Mouse (Mus musculus) forebrain, embryonic 14.5 days (tissue): Measurements from ENCODE around the gene Catsperd. TPM values are rescaled to one million over a fixed set of nuclear protein-coding genes. Genes with fewer than 3 reads are reported as not detected.
A peak's percentile ranks its signal among the peaks of the same experiment; 100 is the strongest.
"Not testable (repeated sequence)": the region's sequence is repeated elsewhere in the genome, so short reads cannot be mapped to it uniquely, and the experiment has no call there.

Source experiments
- ATAC-seq: fragments of 200-750 bp; cut with Nextera tagmentation; 2 replicates; pipeline ENCODE4 v1.8.0; 2017; ENCODE audit warnings: mild to moderate bottlenecking, moderate library complexity
- DNase-seq: peaks from one replicate; pipeline ENCODE4 v3.0.0-alpha.2; 2015; ENCODE audit warnings: low spot score
- H3K27ac ChIP-seq: fragments of 300-500 bp; sonication (generic); 2 replicates; pipeline ENCODE4 v1.5.1; 2014; ENCODE audit warnings: low read depth, mild to moderate bottlenecking, control low read depth, low read length, moderate library complexity
- H3K27me3 ChIP-seq: fragments of 300-500 bp; sonication (generic); replicated peaks from 2 replicates; pipeline ENCODE4 v1.6.1; 2014; ENCODE audit warnings: low read length, control low read depth, mixed read lengths; ENCODE audit not compliant: control insufficient read depth, insufficient read depth
- H3K36me3 ChIP-seq: fragments of 300-500 bp; sonication (generic); 2 replicates; pipeline ENCODE4 v1.6.1; 2014; ENCODE audit warnings: low read length, control low read depth; ENCODE audit not compliant: control insufficient read depth, insufficient read depth
- H3K4me1 ChIP-seq: fragments of 300-500 bp; sonication (generic); 2 replicates; pipeline ENCODE4 v1.6.1; 2014; ENCODE audit warnings: antibody characterized with exemption, low read length, control low read depth; ENCODE audit not compliant: control insufficient read depth, insufficient read depth
- H3K4me2 ChIP-seq: fragments of 300-500 bp; sonication (generic); 2 replicates; pipeline ENCODE4 v1.6.1; 2014; ENCODE audit warnings: mild to moderate bottlenecking, control low read depth, low read length
- H3K4me3 ChIP-seq: fragments of 300-500 bp; sonication (generic); 2 replicates; pipeline ENCODE4 v1.5.1; 2014; ENCODE audit warnings: low read depth, low read length, control low read depth
- H3K9ac ChIP-seq: fragments of 300-500 bp; sonication (generic); 2 replicates; pipeline ENCODE4 v1.6.1; 2014; ENCODE audit warnings: mild to moderate bottlenecking, low read length, control low read depth, moderate library complexity
- H3K9me3 ChIP-seq: fragments of 300-500 bp; sonication (generic); replicated peaks from 2 replicates; pipeline ENCODE4 v1.6.1; 2016; ENCODE audit warnings: low read length, control low read depth, mixed read lengths; ENCODE audit not compliant: control insufficient read depth
- WGBS: fragments of 180-500 bp; shearing (Covaris S2); extraction: QIAGEN DNeasy Blood & Tissue Kit; methylation state at CpG from one replicate; pipeline ENCODE4 v1.1.7; 2014; 5-methylcytosine and 5-hydroxymethylcytosine counted together
- polyA plus RNA-seq: library from polyadenylated mRNA; unstranded; fragments of >200 nt; fragmentation: Nextera tagmentation; extraction: Ambion mirVana; gene quantifications from 2 replicates; pipeline ENCODE4 v1.2.1, GENCODE M21; 2014

Gene Catsperd
- polyA plus RNA-seq, 1 experiment from 2014 or later: 1.2 TPM

- Histone ChIP-seq H3K36me3 (peaks cover 38% of the 10 kb centered on the region), H3K4me3 (no peak overlapping the region), H3K4me2 (no peak overlapping the region), H3K9me3 (no peaks in the 10 kb centered on the region), H3K27me3 (no peaks in the 10 kb centered on the region), H3K9ac (no peak overlapping the region), H3K27ac (no peak overlapping the region), H3K4me1 (peaks cover 25% of the 10 kb centered on the region)
- WGBS: 72% methylated on average over 2 of the region's 2 CpGs
- DNase-seq (no peak), ATAC-seq (no peak)
Measured at GRCm38 (mm10) chr17:56611323-56611722, 16.6 kb upstream of the Catsperd start.

GRCm38 (mm10) chr17:56611861-56612564 lies 15.9 kb upstream of the Catsperd start:
- Histone ChIP-seq H3K36me3 (peaks cover 38% of the 10 kb centered on the region), H3K27ac (no peak overlapping the region), H3K4me3 (no peak overlapping the region), H3K9me3 (no peaks in the 10 kb centered on the region), H3K4me2 (no peak overlapping the region), H3K4me1 (peaks cover 25% of the 10 kb centered on the region), H3K27me3 (no peaks in the 10 kb centered on the region), H3K9ac (no peak overlapping the region)
- DNase-seq (no peak), ATAC-seq (no peak)
- WGBS: 14% methylated on average over 14 of the region's 14 CpGs

GRCm38 (mm10) chr17:56612565-56612939 lies 15.4 kb upstream of the Catsperd start:
- not testable (repeated sequence) for H3K27ac ChIP-seq, H3K4me2 ChIP-seq, H3K9me3 ChIP-seq, H3K9ac ChIP-seq, ATAC-seq, DNase-seq, H3K27me3 ChIP-seq, H3K4me3 ChIP-seq
- Histone ChIP-seq H3K4me1 (peaks cover 25% of the 10 kb centered on the region), H3K36me3 (peaks cover 38% of the 10 kb centered on the region)
- WGBS: 84% methylated on average over 10 of the region's 10 CpGs

- Histone ChIP-seq H3K4me2 (peak within 1 kb of the TSS; percentile 81), H3K36me3 (peaks cover 40% of the 10 kb centered on the region), H3K27ac (peak within 1 kb of the TSS; percentile 88), H3K4me1 (peaks cover 24% of the 10 kb centered on the region), H3K27me3 (no peaks in the 10 kb centered on the region), H3K9ac (peak within 1 kb of the TSS; percentile 78), H3K4me3 (peak within 1 kb of the TSS; percentile 71), H3K9me3 (no peaks in the 10 kb centered on the region)
- ATAC-seq (peak; percentile 65), DNase-seq (peak; percentile 96)
- WGBS: under 1% methylated on average over 52 of the region's 52 CpGs
Measured at GRCm38 (mm10) chr17:56613236-56613844, 14.6 kb upstream of the Catsperd start, which contains the start of gene Rpl36. TSS of gene Rpl36 (plus strand) at chr17:56613416.

- Histone ChIP-seq H3K27ac (peak overlapping the region; percentile 88), H3K4me3 (peak overlapping the region; percentile 71), H3K4me1 (peaks cover 19% of the 10 kb centered on the region), H3K36me3 (peaks cover 46% of the 10 kb centered on the region), H3K9ac (peak overlapping the region; percentile 78), H3K4me2 (peak overlapping the region; percentile 81)
- DNase-seq, H3K27me3 ChIP-seq, ATAC-seq, H3K9me3 ChIP-seq: not testable (repeated sequence)
- WGBS: under 1% methylated on average over 26 of the region's 26 CpGs
Measured at GRCm38 (mm10) chr17:56613893-56614292, 14.1 kb upstream of the Catsperd start.

- H3K4me3 ChIP-seq: peak overlapping the region; percentile 71
- H3K27me3 ChIP-seq: no peaks in the 10 kb centered on the region
- H3K9me3 ChIP-seq: no peaks in the 10 kb centered on the region
- peaks cover 53% of the 10 kb centered on the region for H3K36me3 ChIP-seq
- WGBS: 30% methylated on average over 14 of the region's 14 CpGs
- H3K4me1 ChIP-seq: peaks cover 18% of the 10 kb centered on the region
- H3K4me2 ChIP-seq: peak overlapping the region; percentile 81
- no peak overlapping the region for H3K27ac ChIP-seq
- ATAC-seq: no peak
- H3K9ac ChIP-seq: peak overlapping the region; percentile 78
- no peak for DNase-seq
Measured at GRCm38 (mm10) chr17:56614391-56615135, 13.4 kb upstream of the Catsperd start.

- H3K9ac ChIP-seq: no peak overlapping the region; the same call in 1 of the 2 replicates
- H3K27me3 ChIP-seq: no peaks in the 10 kb centered on the region
- peaks cover 14% of the 10 kb centered on the region for H3K4me1 ChIP-seq
- H3K4me2 ChIP-seq: peak overlapping the region; percentile 81; the same call in 1 of the 2 replicates
- ATAC-seq (no peak), DNase-seq (no peak)
- no peaks in the 10 kb centered on the region for H3K9me3 ChIP-seq
- peaks cover 60% of the 10 kb centered on the region for H3K36me3 ChIP-seq
- no peak overlapping the region for H3K27ac ChIP-seq
- 92% methylated on average over 11 of the region's 11 CpGs for WGBS
- H3K4me3 ChIP-seq: no peak overlapping the region
Measured at GRCm38 (mm10) chr17:56615136-56615784, 12.7 kb upstream of the Catsperd start.

- 86% methylated on average over 4 of the region's 4 CpGs for WGBS
- peaks cover 65% of the 10 kb centered on the region for H3K36me3 ChIP-seq
- H3K27me3 ChIP-seq: no peaks in the 10 kb centered on the region
- peaks cover 10% of the 10 kb centered on the region for H3K4me1 ChIP-seq
- no peaks in the 10 kb centered on the region for H3K9me3 ChIP-seq
- no peak overlapping the region for H3K4me3 ChIP-seq
- H3K9ac ChIP-seq: no peak overlapping the region
- H3K27ac ChIP-seq: no peak overlapping the region
- ATAC-seq: no peak
- no peak overlapping the region for H3K4me2 ChIP-seq
- no peak for DNase-seq
Measured at GRCm38 (mm10) chr17:56615792-56616191, 12.2 kb upstream of the Catsperd start.
